Mouse (Mus musculus): ENCODE measurements around the gene Ndst4. TPM values are rescaled to one million over a fixed set of nuclear protein-coding genes. Genes with fewer than 3 reads are reported as not detected.

Gene Ndst4
- total RNA-seq, 2 experiments from 2014 or later: 14.2 to 22.4 TPM

DNA sequence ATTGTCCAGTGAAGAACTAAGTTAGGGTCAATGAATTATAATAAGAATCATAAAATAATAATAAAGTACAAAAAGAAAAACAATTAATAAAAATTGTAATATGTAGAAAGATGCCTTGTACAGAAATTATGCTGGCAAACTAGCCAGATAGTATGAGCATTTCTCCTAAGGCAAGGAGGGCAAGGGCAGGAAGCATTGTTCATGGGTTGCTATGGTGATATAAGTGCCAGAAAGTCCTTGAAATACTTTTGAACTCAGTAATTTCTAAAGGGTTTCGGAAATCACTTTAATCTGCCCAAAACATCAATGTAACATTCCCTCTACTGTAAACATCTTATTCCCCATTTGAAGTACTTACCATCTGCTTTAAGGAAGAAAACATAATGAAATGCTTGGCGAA is 319.1 kb downstream of the Ndst4 start:
- DNase-seq (ENCODE audit: extremely low spot score in 1 of 2, low spot score in 1 of 2): no peak

DNA sequence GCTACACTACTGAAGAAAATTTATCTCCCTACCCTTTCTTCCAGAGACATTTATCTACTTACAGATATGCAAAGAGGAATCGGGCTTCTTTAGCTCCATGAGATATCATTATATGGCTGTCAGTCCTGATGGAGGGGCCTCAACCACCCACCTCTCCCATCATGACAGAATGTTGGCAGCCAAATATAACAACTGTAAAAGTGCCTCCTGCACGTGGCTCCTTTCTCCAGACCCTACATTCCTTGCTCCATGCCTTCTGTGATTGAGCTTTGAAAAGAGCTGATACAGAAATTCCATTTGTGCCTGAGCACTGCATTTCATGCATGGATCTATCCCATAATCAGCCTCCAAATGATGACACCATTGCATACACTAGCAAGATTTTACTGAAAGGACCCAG is 331.1 kb downstream of the Ndst4 start:
- DNase-seq (ENCODE audit: extremely low spot score in 1 of 2, low spot score in 1 of 2): no peak

DNA sequence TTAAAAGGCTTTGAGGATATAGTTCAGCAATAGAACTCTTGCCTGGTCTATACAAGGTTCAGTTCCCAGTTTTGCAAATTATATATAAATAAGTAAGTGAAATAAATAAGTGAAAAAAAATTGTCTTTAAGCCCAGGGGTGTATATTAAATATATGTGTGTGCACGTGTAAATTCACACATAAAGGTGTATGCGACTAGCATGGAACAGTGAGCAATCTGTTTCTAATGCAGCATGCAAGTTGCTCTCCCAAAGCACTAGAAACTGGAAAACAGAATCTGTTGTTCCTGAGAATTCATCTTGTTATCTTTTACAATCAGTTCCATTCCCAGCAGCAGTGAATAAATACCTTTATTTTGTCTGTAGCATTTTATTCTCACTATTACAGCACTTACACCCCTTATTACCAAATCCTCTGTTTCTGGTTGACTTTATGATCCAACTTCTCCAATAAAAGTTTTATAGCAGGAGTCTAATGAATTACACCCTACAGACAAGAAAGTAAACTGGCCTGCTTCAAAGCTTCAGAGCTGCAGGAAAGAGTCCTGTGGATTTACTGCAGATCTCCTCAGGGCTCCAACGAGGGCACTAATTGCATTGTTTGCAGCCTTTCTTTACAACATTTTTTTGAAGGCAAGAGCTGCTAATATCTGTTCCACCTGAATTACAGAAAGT is 340.7 kb downstream of the Ndst4 start:
- DNase-seq (ENCODE audit: extremely low spot score in 1 of 2, low spot score in 1 of 2): no peak

DNA sequence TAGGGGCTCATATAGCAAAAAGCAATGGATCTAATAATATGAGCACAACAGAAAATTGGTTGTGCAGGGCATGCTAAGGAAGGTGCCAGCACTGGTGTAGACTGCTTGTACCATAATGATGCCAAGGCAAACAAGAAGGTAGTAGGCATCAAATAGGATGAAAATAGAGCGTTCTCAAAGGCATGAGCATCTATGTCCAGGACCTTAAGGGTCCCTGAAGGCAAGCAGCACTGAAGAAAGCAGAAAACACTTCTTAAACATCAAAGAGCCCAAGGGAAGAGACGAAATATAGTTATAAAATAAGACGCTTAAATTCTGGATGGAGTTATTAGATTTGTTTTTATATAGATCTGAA is 341.2 kb downstream of the Ndst4 start:
- no peak for DNase-seq (ENCODE audit: extremely low spot score in 1 of 2, low spot score in 1 of 2)

DNA sequence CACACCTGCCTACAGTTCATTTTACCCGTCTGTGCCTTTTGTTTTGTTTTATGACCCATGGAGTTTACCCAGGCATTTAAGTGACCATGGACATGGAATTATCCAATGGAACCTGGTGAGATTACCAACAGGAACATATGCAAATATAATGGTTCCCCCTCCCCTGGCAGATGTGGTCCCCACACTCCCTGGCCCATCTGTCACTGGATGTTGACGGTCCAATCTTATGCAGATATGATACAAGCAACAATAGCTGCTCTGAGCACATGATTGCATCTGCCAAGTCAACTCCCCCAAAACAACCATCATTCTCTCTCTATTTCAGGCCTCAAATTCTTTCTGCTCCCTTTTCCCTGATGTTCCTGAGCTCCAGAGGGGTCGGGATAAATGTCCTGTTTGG is 342.5 kb downstream of the Ndst4 start:
- no peak for DNase-seq (ENCODE audit: extremely low spot score in 1 of 2, low spot score in 1 of 2)

DNA sequence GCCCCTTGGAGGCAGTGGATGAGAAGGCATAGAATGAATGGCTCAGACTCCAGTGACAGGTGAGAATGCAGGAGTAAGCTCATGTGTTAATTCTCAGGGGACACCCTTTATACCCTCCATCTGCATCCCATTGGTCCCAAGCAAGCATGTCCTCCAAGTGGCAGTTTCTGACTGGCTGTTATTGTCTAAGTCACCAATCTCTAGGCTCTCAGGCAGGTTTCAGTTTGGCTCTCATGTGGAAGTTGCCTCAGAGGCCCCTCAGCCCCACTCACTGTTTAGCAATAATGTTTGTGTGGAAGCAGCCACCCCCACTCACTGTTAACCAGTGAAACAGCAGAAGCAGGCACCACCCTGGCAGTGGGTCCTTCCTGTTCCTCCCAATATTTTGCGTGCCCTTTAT is 353.0 kb downstream of the Ndst4 start:
- no peak for DNase-seq (ENCODE audit: extremely low spot score in 1 of 2, low spot score in 1 of 2)

DNA sequence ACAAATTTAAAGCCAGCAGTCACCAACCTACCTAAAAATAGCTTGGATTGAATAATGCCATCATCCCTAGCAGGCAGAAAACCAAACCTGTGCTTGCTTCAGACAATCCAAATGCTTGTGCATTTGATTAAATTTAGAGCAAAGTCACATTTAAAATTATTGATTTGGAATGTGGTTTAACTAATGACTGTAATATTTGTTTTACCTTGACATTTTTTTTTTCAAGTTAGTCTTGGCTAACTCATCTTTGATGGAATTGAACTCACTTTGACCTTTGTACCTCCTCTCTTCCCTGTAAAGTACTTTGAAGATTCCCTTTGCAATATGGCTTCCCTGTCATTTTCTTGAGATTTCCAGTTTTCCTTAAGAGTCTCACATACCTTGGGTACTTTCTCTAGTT is 356.8 kb downstream of the Ndst4 start:
- no peak for DNase-seq (ENCODE audit: extremely low spot score in 1 of 2, low spot score in 1 of 2)
